Mouse (Mus musculus) midbrain, embryonic 10.5 days (tissue): ENCODE measurements around the gene Kif26a. TPM values are rescaled to one million over a fixed set of nuclear protein-coding genes. Genes with fewer than 3 reads are reported as not detected.
A peak's percentile ranks its signal among the peaks of the same experiment; 100 is the strongest.

Experiments used
- DNase-seq: peaks from one replicate; pipeline ENCODE4 v3.0.0-alpha.2; 2017; ENCODE audit warnings: low spot score
- H3K27ac ChIP-seq: fragments of 300-500 bp; sonication (generic); replicated peaks from 2 replicates; pipeline ENCODE4 v1.5.1; 2016; ENCODE audit warnings: mild to moderate bottlenecking
- H3K27me3 ChIP-seq: fragments of 300-500 bp; sonication (generic); 2 replicates; pipeline ENCODE4 v1.6.1; 2016; ENCODE audit warnings: low read depth, mild to moderate bottlenecking; ENCODE audit not compliant: poor library complexity, severe bottlenecking
- H3K36me3 ChIP-seq: fragments of 300-500 bp; sonication (generic); 2 replicates; pipeline ENCODE4 v1.6.1; 2016; ENCODE audit warnings: mild to moderate bottlenecking, moderate library complexity
- H3K4me1 ChIP-seq: fragments of 300-500 bp; sonication (generic); 2 replicates; pipeline ENCODE4 v1.6.1; 2016
- H3K4me3 ChIP-seq: fragments of 300-500 bp; sonication (generic); 2 replicates; pipeline ENCODE4 v1.5.1; 2016; ENCODE audit warnings: mild to moderate bottlenecking, moderate library complexity
- H3K9me3 ChIP-seq: fragments of 300-500 bp; sonication (generic); replicated peaks from 2 replicates; pipeline ENCODE4 v1.6.1; 2016; ENCODE audit warnings: mild to moderate bottlenecking
- WGBS: fragments of 180-500 bp; shearing (Covaris S2); methylation state at CpG from one replicate; pipeline ENCODE4 v1.1.7; 2016; 5-methylcytosine and 5-hydroxymethylcytosine counted together
- polyA plus RNA-seq: library from polyadenylated mRNA; unstranded; fragments of >200 nt; fragmentation: Nextera tagmentation; extraction: Ambion mirVana; gene quantifications from 2 replicates; pipeline ENCODE4 v1.2.1, GENCODE M21; 2016

Gene Kif26a
- polyA plus RNA-seq, 1 experiment from 2014 or later = 3.3 TPM

DNA sequence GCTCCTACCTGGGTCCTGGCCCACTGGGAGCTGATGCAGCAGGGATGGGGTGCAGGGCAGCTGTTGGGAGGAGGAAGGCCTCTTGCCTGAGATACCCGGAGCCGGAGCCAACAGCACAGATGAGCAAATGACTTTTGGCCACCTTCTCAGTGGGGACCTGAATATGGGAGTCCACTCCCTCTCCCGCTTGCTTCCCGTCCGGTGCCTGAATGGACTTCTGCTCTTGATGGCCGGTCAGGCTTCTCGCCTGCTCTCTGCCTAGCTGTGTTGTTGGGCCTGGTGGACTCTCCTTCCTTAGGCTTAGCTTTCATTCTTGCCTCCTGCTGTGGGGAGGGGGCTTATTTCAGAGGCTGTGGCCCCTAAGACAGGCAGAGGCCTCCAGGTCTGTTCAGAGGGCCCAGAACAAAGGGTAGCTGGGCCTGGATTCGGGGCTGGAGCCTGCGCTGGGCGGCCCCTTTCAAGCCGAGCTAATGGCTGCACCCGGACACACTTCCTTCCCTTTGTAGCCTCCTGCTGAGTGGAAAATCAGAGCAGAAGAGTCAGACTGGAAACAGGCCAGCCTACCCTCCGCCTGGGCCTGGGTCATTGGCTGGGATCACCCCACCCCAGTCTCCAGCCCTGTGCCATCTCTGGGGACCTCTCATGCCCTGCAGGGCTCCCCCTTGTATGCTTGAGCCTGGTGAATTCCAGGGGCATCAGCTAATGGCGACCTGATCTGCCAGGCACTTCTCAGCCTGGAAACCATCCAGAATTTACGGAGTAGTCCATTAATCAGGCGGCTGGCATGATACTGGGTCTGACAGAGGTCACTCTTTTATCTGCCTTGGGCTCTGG lies 9.4 kb downstream of the Kif26a start:
- peaks cover 87% of the 10 kb centered on the region for H3K4me1 ChIP-seq
- peak overlapping the region; percentile 84 for H3K27ac ChIP-seq
- WGBS = 45% methylated on average over 16 of the region's 16 CpGs
- H3K9me3 ChIP-seq = no peaks in the 10 kb centered on the region
- H3K4me3 ChIP-seq = peak overlapping the region; percentile 21; the same call in 1 of the 2 replicates
- peaks cover 34% of the 10 kb centered on the region for H3K36me3 ChIP-seq
- DNase-seq = peak; percentile 62
- H3K27me3 ChIP-seq = peaks cover 71% of the 10 kb centered on the region

DNA sequence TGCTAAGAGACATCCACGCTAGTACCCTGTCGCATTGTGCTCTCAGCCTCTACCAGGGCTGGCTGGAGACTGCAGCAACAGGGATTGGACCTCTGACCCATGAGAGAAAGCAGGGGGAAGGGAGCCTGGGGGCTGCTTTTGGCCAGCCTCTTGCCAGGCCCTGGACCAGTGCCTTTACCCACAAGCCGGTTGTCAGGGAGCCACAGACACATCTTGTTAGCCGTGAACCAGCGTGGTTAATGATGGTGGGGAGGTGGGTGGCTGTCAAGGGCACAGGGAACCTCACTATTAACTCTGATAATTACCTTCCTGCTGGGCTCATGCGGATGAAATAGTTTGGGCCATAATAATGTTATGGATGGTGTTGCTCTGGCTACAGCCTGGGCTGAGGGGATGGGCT lies 10.8 kb downstream of the Kif26a start:
- WGBS = 84% methylated on average over 6 of the region's 6 CpGs
- no peak for DNase-seq
- Histone ChIP-seq H3K4me3 (no peak overlapping the region), H3K36me3 (peaks cover 46% of the 10 kb centered on the region), H3K4me1 (peaks cover 82% of the 10 kb centered on the region), H3K27ac (peak overlapping the region; percentile 49), H3K27me3 (peaks cover 75% of the 10 kb centered on the region), H3K9me3 (no peaks in the 10 kb centered on the region)

DNA sequence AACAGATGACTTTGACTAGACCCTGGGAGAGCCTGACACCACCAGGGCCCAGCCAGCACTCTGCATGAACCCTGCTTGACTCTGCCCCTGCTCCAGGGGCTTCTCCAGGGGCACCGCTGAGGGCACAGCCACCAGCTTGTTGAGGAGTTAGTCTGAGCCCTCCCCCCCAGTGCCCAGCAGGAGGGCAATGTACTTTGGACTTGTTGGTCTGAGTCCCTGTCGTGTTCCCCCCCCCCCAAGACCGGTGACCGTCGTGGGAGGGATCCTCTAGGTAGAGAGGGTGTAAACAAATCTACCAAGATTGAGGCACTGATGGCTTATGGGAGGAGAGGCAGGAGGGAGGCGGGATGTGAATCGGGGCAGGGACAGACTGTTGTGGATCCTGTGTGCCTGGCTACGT lies 12.2 kb downstream of the Kif26a start:
- 0 out of 2 replicates have a peak overlapping the region, but pooled peaks have one; percentile 2 for H3K27ac ChIP-seq
- peaks cover 69% of the 10 kb centered on the region for H3K27me3 ChIP-seq
- peaks cover 53% of the 10 kb centered on the region for H3K36me3 ChIP-seq
- H3K4me3 ChIP-seq = no peak overlapping the region
- WGBS = 70% methylated on average over 8 of the region's 8 CpGs
- H3K4me1 ChIP-seq = peaks cover 82% of the 10 kb centered on the region
- no peaks in the 10 kb centered on the region for H3K9me3 ChIP-seq
- DNase-seq = no peak

DNA sequence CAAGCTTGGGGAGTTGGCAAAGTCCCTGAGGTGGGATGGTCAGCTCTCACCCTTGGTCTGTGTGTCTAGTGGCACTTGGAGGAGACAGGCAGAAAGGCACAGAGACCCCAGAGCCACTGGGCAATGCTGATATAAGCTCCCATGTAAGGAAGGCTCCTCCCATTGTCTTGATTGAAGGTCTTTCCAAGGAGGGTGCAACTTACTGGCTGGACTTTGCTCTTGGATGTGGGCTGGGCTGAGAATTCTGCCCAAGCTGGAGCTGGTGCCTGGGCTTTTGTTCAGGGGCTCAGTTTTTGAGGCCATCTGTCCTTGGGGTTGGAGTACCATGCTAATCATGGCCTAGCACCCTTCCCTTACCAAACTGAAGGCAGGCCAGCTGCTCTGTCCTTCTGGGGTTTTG lies 12.8 kb downstream of the Kif26a start:
- Histone ChIP-seq H3K9me3 (no peaks in the 10 kb centered on the region), H3K36me3 (peaks cover 56% of the 10 kb centered on the region), H3K27ac (0 out of 2 replicates have a peak overlapping the region, but pooled peaks have one; percentile 2), H3K4me3 (no peak overlapping the region), H3K4me1 (peaks cover 82% of the 10 kb centered on the region), H3K27me3 (peaks cover 64% of the 10 kb centered on the region)
- no peak for DNase-seq

DNA sequence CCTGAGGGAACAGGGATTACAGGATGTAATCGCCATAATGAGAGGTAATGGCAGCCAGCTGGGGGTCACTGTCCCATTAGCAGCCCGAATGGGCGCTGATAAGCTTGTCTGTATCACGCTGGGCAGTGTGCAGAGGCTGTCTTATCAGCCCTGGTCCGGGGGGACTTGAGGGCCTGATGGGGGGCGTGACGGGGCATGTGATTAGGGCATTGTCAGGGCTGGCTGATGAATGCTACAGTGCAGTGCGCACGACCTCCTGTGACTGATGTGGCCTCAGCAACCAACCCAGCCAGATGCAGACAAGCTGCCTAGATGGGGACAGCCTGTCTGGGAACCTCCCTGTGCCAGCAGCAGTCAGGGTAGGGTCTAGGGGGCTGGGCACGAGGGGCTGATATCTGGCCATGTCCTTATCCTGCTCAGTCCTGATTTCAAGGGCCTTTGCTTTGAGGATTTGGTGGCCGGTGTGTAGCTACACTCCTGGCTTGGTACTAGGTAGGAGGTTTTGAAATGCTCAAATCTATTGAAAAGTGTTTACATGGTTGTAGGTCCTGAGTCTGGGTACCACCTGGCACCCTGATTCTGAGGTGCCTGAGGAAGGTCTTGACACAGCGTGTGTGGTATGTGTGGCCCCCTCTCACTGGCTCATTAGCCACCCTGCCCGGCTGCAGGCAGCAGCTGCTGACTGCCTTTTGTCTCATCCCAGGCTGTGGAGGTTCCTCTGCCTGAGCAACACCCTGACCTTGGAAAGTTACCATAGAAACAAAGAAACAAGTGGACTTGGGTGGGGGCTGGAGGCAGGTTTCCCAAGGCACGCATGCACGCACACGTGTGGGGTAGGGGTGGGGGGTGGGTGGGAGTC lies 18.2 kb downstream of the Kif26a start:
- peak overlapping the region; percentile 82 for H3K27ac ChIP-seq
- WGBS = 32% methylated on average over 16 of the region's 16 CpGs
- no peak overlapping the region for H3K4me3 ChIP-seq
- H3K27me3 ChIP-seq = peaks cover 34% of the 10 kb centered on the region
- DNase-seq = peak; percentile 62
- H3K36me3 ChIP-seq = peaks cover 45% of the 10 kb centered on the region
- peaks cover 81% of the 10 kb centered on the region for H3K4me1 ChIP-seq
- H3K9me3 ChIP-seq = no peaks in the 10 kb centered on the region

DNA sequence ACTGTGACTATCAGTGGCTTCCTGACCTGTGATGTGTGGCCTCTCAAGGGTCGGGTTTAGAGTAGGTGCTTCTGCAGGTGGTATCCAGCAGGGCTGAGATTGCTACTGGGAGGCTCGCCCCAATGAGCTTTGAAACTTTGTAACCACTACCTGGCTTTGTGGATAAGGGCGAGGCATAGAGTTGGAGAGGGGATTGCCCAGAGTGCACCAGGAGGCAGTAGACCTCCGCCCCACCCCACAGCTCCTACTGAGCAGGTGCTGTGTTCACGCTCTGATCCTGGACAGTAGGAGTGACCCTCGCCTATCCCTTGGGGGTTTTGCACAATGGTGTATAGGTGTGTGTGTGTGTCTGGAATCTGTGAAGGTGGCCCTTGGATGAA lies 18.8 kb downstream of the Kif26a start:
- peak overlapping the region; percentile 82 for H3K27ac ChIP-seq
- peaks cover 85% of the 10 kb centered on the region for H3K4me1 ChIP-seq
- H3K36me3 ChIP-seq = peaks cover 47% of the 10 kb centered on the region
- H3K9me3 ChIP-seq = no peaks in the 10 kb centered on the region
- H3K4me3 ChIP-seq = no peak overlapping the region
- no peak for DNase-seq
- peaks cover 32% of the 10 kb centered on the region for H3K27me3 ChIP-seq
- 73% methylated on average over 6 of the region's 6 CpGs for WGBS

DNA sequence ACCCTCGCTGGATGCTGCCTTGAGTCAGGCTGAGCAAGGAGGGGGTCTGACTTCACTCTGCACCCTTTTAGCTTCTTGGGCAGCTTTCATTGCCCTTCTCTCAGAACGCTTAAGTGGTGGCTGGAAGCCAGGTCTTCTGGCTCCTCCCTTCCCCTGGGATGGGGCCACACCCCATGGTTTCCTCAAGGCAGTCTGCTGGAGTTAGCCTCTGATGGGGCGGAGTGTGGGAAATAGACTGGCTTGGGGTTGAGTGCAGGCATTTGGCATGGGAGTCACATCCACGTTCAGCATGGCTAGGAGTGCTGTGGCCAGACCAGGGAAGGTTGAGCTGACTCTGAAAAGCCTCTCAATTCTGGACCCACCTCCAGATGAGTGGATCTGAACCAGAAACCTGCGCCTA lies 23.2 kb downstream of the Kif26a start:
- WGBS = 68% methylated on average over 5 of the region's 5 CpGs
- peaks cover 41% of the 10 kb centered on the region for H3K36me3 ChIP-seq

DNA sequence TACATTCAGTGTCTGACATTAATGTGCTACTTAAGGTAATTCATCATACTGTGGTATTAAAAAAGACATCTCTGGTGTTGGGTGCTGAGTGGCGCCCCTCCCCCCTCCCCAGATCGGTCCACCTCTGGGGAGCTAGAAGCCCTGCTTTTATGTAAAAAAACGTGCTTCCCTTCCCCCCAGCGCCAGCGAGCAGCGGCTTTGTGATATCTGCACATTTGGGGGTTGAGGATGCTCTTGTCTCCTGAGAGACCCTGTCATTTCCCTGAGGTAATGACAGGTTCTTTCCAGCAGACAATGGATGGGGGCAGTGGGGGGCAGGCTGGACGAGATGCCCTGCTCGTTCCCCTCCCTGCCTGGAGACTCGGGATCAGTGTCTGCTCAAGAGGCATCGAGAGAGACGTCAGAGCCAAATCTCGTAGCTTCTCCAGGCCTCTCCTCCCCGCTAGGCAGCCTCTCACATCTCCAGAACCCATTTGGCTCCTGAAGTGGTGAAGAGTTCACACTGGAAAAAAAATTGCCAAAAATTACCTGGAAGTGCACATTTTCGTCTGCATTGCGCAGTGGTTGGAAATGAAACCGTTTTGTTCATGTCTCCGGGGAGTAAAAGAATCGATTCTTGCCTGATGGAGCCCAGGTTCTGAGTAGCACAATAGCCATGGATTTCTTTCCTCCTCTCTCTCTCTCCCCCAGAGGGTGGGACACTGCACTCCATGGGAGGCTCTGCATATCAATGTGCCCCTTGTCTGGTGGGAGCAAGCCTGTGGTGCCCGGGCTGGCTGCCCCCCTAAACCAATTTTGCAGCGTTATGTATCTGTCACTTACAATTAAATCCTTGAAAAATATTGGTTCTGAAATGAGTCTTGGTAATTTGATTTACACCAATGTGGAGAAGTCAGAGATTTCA lies 24.9 kb downstream of the Kif26a start:
- Histone ChIP-seq H3K4me1 (peaks cover 71% of the 10 kb centered on the region), H3K9me3 (no peaks in the 10 kb centered on the region), H3K36me3 (peaks cover 58% of the 10 kb centered on the region), H3K27me3 (peaks cover 5% of the 10 kb centered on the region; the same call in 1 of the 2 replicates), H3K4me3 (peak overlapping the region; percentile 28), H3K27ac (peak overlapping the region; percentile 78)
- WGBS = 27% methylated on average over 20 of the region's 20 CpGs
- DNase-seq = no peak

More for the DNA sequence above, 23.2 kb downstream of the Kif26a start:
- peaks cover 5% of the 10 kb centered on the region; the same call in 1 of the 2 replicates for H3K27me3 ChIP-seq
- H3K9me3 ChIP-seq = no peaks in the 10 kb centered on the region
- H3K4me3 ChIP-seq = no peak overlapping the region
- H3K4me1 ChIP-seq = peaks cover 88% of the 10 kb centered on the region
- DNase-seq = no peak
- H3K27ac ChIP-seq = peak overlapping the region; percentile 65; the same call in 1 of the 2 replicates

DNA sequence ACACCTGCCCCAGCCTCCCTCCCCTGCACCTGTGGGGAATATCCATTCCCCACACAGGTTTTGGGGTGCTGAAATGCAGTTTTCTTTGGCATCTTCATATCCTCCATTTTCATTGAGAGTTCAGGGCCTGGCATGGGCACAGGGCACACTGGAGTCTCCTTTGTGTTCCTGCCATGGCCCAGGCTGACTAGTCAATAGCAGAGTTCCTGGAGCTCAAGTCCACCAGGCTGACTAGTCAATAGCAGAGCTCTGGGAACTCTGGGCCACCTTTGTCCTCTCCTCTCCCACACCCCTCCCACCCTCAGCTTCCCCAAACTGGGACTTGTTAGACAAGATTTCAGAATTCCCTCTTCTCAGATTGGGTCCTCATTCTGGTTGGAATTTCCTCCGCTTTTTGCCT lies 25.6 kb downstream of the Kif26a start:
- peaks cover 62% of the 10 kb centered on the region for H3K36me3 ChIP-seq

DNA sequence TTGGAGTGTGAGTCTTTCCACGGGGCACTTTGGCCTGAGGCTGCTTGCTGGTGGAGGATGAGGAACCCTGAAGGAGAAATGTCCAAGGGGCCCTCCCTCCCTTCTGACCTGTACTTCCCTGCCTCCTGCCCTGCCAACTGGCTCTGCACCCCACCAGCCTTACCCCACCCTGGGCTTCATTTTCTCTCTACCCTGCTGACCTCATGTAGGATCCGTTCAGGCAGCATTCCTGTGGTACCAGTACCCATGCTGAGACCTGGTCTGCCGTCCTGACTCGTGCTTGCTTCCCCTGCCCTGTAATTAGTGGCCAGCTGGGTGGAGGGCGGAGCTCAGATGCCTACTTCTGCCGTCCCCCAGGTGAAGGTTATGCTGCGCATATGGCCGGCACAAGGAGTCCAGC lies 26.2 kb downstream of the Kif26a start:
- H3K27ac ChIP-seq = peak overlapping the region; percentile 78
- no peak overlapping the region for H3K4me3 ChIP-seq
- no peaks in the 10 kb centered on the region for H3K9me3 ChIP-seq
- no peak for DNase-seq
- H3K27me3 ChIP-seq = peaks cover 5% of the 10 kb centered on the region; the same call in 1 of the 2 replicates
- 76% methylated on average over 8 of the region's 8 CpGs for WGBS
- peaks cover 60% of the 10 kb centered on the region for H3K4me1 ChIP-seq
- peaks cover 66% of the 10 kb centered on the region for H3K36me3 ChIP-seq

More for the DNA sequence above, 25.6 kb downstream of the Kif26a start:
- H3K27ac ChIP-seq = peak overlapping the region; percentile 78
- peak overlapping the region; percentile 27; the same call in 1 of the 2 replicates for H3K4me3 ChIP-seq
- peaks cover 5% of the 10 kb centered on the region; the same call in 1 of the 2 replicates for H3K27me3 ChIP-seq
- 85% methylated on average over 1 of the region's 1 CpGs for WGBS
- peak; percentile 42 for DNase-seq
- peaks cover 64% of the 10 kb centered on the region for H3K4me1 ChIP-seq
- no peaks in the 10 kb centered on the region for H3K9me3 ChIP-seq

DNA sequence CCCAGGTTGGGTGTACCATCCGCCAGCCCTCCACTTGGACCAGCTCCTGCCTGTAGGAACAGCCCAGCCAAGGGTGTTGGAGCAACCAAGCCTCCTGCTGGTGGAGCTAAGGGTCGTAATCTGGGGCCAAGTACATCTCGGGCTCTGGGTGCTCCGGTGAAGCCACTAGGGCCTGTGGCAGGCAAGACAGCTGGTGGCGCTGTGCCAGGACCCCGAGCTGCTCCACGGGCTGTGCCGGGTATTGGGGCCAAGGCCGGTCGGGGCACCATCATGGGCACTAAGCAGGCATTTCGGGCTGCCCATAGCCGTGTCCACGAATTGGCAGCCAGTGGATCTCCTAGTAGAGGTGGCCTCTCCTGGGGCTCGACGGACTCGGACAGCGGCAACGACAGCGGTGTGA lies 31.7 kb downstream of the Kif26a start:
- Histone ChIP-seq H3K36me3 (peaks cover 79% of the 10 kb centered on the region), H3K27ac (0 out of 2 replicates have a peak overlapping the region, but pooled peaks have one; percentile 10), H3K9me3 (peaks cover 7% of the 10 kb centered on the region; the same call in 1 of the 2 replicates), H3K4me1 (peaks cover 34% of the 10 kb centered on the region), H3K4me3 (no peak overlapping the region), H3K27me3 (no peaks in the 10 kb centered on the region; the same call in 1 of the 2 replicates)
- 95% methylated on average over 19 of the region's 19 CpGs for WGBS
- DNase-seq = no peak

DNA sequence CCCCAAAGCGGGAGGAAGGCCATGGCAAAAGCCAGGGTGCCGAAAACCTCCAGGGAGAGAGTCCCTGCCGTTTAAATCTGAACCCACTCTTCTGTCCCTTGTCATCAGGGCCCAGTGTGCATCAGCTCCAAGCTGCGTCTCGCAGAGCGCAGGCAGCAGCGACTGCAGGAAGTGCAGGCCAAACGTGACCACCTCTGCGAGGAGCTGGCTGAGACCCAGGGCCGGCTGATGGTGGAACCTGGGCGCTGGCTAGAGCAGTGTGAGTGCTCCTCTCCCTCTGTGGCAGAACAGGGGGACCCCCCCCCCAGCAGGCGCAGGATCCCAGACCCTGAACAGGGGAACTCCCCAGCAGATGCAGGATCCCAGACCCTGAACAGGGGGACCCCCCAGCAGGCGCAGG lies 33.7 kb downstream of the Kif26a start:
- WGBS = 92% methylated on average over 13 of the region's 13 CpGs
- DNase-seq = no peak
- Histone ChIP-seq H3K9me3 (peaks cover 7% of the 10 kb centered on the region; the same call in 1 of the 2 replicates), H3K27me3 (no peaks in the 10 kb centered on the region), H3K4me1 (peaks cover 47% of the 10 kb centered on the region), H3K4me3 (no peak overlapping the region), H3K27ac (peak overlapping the region; percentile 61), H3K36me3 (peaks cover 59% of the 10 kb centered on the region)
